Mouse (Mus musculus) gonadal fat pad, adult 2 months (tissue): Measurements from ENCODE around the gene Xntrpc. TPM values are rescaled to one million over a fixed set of nuclear protein-coding genes. Genes with fewer than 3 reads are reported as not detected.

Experiments
- DNase-seq: peaks from one replicate; pipeline ENCODE4 v3.0.0-alpha.2; 2012; ENCODE audit warnings: low read depth
- polyA plus RNA-seq: library from polyadenylated mRNA; depleted of rRNA; stranded (reverse); fragments of >200 nt; gene quantifications from 2 replicates; pipeline ENCODE4 v1.2.3, GENCODE M21; 2012; rRNA removed

Xntrpc gene
- polyA plus RNA-seq, 1 experiment: 3.0 TPM

DNA sequence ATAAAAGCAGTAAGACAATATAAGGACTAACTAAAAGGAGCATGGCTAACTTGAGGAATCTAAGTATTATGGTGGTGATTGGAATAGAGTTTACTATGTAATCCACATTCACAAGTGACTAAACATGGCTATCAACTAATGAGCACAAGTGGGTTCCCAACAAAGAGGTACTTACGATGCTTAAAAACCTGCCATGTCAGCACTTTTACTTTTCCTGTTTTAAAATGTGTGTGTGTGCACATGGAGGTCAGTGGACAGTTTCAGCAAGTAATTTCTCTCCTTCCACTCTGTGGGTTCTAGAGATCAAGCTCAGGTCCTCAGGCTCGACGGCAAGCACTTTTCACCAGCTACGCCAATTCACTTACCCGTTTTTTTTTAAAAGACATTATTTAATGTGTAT, 72.4 kb downstream of the Xntrpc start:
- no peak for DNase-seq

Other genes with a start within 250 kb of the Xntrpc start
- 0.11 TPM in 1 of 2 replicates, not detected in the other for gene Phox2a, start 247.4 kb upstream of the Xntrpc start, polyA plus RNA-seq
- 70.0 and 73.6 TPM in 2 replicates for gene Inppl1, start 227.5 kb upstream of the Xntrpc start, polyA plus RNA-seq
- gene Folr2, start 208.5 kb upstream of the Xntrpc start, polyA plus RNA-seq: 54.9 and 84.6 TPM in 2 replicates
- gene Anapc15, start 202.0 kb upstream of the Xntrpc start, polyA plus RNA-seq: 34.0 and 53.7 TPM in 2 replicates
- 48.0 and 81.3 TPM in 2 replicates for gene Folr1, start 194.9 kb upstream of the Xntrpc start, polyA plus RNA-seq
- gene Lamtor1, start 159.8 kb upstream of the Xntrpc start, polyA plus RNA-seq: 318 and 389 TPM in 2 replicates
- 1.3 and 2.0 TPM in 2 replicates for gene Tomt, start 159.4 kb upstream of the Xntrpc start, polyA plus RNA-seq
- gene Lrrc51, start 131.8 kb upstream of the Xntrpc start, polyA plus RNA-seq: 53.1 and 61.5 TPM in 2 replicates
- gene Numa1, start 131.6 kb upstream of the Xntrpc start, polyA plus RNA-seq: 71.4 and 81.8 TPM in 2 replicates
- 13.5 and 19.7 TPM in 2 replicates for gene Il18bp, start 47.0 kb upstream of the Xntrpc start, polyA plus RNA-seq
- 59.9 and 61.7 TPM in 2 replicates for gene Rnf121, start 244 bp upstream of the Xntrpc start, polyA plus RNA-seq
- gene Xndc1, start 202 bp upstream of the Xntrpc start, polyA plus RNA-seq: 14.4 and 17.2 TPM in 2 replicates
- not detected in 2 replicates for gene Trpc2, start 17.4 kb downstream of the Xntrpc start, polyA plus RNA-seq
- 0.43 TPM in 1 of 2 replicates, not detected in the other for gene Art1, start 36.0 kb downstream of the Xntrpc start, polyA plus RNA-seq
- 0.15 and 0.66 TPM in 2 replicates for gene Art5, start 43.8 kb downstream of the Xntrpc start, polyA plus RNA-seq
- 0.05 and 0.08 TPM in 2 replicates for gene Chrna10, start 51.1 kb downstream of the Xntrpc start, polyA plus RNA-seq
- gene Nup98, start 144.5 kb downstream of the Xntrpc start, polyA plus RNA-seq: 17.1 and 23.6 TPM in 2 replicates
- gene Pgap2, start 144.5 kb downstream of the Xntrpc start, polyA plus RNA-seq: 485 and 511 TPM in 2 replicates
- gene Rhog, start 190.3 kb downstream of the Xntrpc start, polyA plus RNA-seq: 47.5 and 55.5 TPM in 2 replicates
- 58.3 and 64.5 TPM in 2 replicates for gene Stim1, start 202.1 kb downstream of the Xntrpc start, polyA plus RNA-seq